Mouse (Mus musculus) kidney, adult 2 months (tissue): ENCODE data around the gene Rd3l. TPM values are rescaled to one million over a fixed set of nuclear protein-coding genes. Genes with fewer than 3 reads are reported as not detected.
A peak's percentile ranks its signal among the peaks of the same experiment; 100 is the strongest.

Experiments used
- DNase-seq: peaks from one replicate; pipeline ENCODE4 v3.0.0; 2021
- H3K27ac ChIP-seq: fragments of 200-500 bp; 2 replicates; pipeline ENCODE4 v1.5.1; 2012; ENCODE audit warnings: low read depth, low read length, control low read depth, inconsistent platforms; ENCODE audit not compliant: insufficient read depth
- H3K27me3 ChIP-seq: fragments of 200-500 bp; replicated peaks from 2 replicates; pipeline ENCODE4 v1.6.1; 2012; ENCODE audit warnings: mild to moderate bottlenecking, moderate library complexity, low read length, inconsistent platforms; ENCODE audit not compliant: control insufficient read depth, insufficient read depth
- H3K36me3 ChIP-seq: fragments of 200-500 bp; 2 replicates; pipeline ENCODE4 v1.6.1; 2012; ENCODE audit warnings: mild to moderate bottlenecking, moderate library complexity, low read length, inconsistent platforms; ENCODE audit not compliant: control insufficient read depth, insufficient read depth
- H3K4me1 ChIP-seq: fragments of 200-500 bp; 2 replicates; pipeline ENCODE4 v1.6.1; 2011; ENCODE audit warnings: low read length; ENCODE audit not compliant: control insufficient read depth, insufficient read depth
- H3K4me3 ChIP-seq: fragments of 200-500 bp; 2 replicates; pipeline ENCODE4 v1.5.1; 2011; ENCODE audit warnings: mild to moderate bottlenecking, low read depth, low read length, control low read depth; ENCODE audit not compliant: insufficient read depth
- CTCF ChIP-seq: fragments of 200-500 bp; conservative IDR thresholded peaks from 2 replicates; pipeline ENCODE4 v1.5.1; 2011; ENCODE audit warnings: low read depth, mild to moderate bottlenecking, control low read depth, low read length, moderate library complexity, mixed read lengths; ENCODE audit not compliant: insufficient read depth, insufficient read length
- POLR2A ChIP-seq: fragments of 200-500 bp; IDR thresholded peaks from one replicate; pipeline ENCODE4 v1.6.1; 2011; ENCODE audit warnings: low read depth, low read length, control low read depth
- WGBS: fragments of 180-500 bp; shearing (Covaris S2); methylation state at CpG from one replicate; pipeline ENCODE4 v1.1.7; 2018; 5-methylcytosine and 5-hydroxymethylcytosine counted together
- polyA plus RNA-seq: library from polyadenylated mRNA; depleted of rRNA; stranded (reverse); fragments of >200 nt; gene quantifications from 2 replicates; pipeline ENCODE4 v1.2.3, GENCODE M21; 2012; rRNA removed

The Rd3l gene
- polyA plus RNA-seq, 1 experiment, result not detected

DNA sequence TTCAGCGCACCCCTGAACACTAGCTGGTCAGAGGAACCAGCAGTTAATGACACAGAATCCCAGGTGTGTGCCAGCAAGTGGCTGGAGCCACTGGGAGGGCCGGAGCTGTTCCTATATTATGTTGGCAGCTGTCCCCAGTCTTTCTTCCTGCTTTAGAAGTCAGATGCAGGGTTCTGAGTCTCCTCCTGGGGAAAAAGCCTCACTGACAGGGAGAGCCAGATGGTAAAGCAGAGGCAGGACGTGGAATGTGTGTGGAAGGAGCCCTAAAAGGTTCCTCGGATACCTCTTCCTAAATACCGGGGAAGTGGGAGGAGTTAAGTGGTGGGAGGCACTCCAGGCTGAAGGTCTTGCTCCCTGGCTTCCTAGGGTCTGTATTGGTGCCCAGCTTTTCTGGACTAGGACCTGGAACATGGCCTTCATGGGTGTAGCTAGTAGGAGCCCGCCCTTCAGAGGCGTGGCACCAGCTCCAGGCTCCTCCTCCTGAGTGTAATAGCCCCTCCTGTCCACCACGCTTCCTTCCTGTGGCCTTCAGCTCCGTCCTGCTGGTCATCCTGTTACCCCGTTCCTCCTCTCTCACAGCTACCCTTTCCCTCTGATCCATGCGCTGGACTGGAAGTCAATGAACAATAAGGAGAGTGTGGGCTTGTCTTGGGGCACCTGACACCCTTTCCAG, 47.9 kb downstream of the Rd3l start:
- TF ChIP-seq POLR2A, result no peak
- peak; percentile 25; the same call in 1 of the 2 replicates for TF ChIP-seq CTCF
- Histone ChIP-seq H3K27ac (no peak overlapping the region), H3K27me3 (no peaks in the 10 kb centered on the region), H3K4me1 (peaks cover 15% of the 10 kb centered on the region), H3K36me3 (no peaks in the 10 kb centered on the region), H3K4me3 (no peak overlapping the region)
- 51% methylated on average over 11 of the region's 11 CpGs for WGBS
- peak; percentile 83 for DNase-seq

DNA sequence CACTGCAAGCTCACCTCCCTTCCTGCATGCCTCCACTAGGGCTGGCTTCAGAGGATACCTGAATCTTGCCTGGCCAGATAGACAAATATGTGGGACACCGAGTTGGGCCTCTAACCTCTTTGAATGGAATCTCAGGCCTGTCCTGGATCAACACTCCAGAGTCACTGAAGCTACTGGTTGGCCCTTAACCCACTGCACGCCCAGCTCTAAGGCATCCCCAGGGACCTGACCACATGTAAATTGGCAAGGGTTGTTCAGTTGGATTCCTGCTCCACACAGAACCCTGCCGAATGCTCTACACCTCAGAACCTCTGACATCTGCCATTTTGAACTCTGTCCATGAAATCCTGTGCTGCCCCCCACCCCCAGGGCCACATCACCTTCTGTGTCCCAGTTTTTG, 48.6 kb downstream of the Rd3l start:
- H3K27me3 ChIP-seq, result no peaks in the 10 kb centered on the region
- H3K36me3 ChIP-seq, result no peaks in the 10 kb centered on the region
- 67% methylated on average over 3 of the region's 3 CpGs for WGBS
- DNase-seq, result no peak
- TF ChIP-seq POLR2A, result no peak
- TF ChIP-seq CTCF, result no peak
- H3K4me3 ChIP-seq, result no peak overlapping the region
- H3K4me1 ChIP-seq, result peaks cover 15% of the 10 kb centered on the region
- no peak overlapping the region for H3K27ac ChIP-seq

DNA sequence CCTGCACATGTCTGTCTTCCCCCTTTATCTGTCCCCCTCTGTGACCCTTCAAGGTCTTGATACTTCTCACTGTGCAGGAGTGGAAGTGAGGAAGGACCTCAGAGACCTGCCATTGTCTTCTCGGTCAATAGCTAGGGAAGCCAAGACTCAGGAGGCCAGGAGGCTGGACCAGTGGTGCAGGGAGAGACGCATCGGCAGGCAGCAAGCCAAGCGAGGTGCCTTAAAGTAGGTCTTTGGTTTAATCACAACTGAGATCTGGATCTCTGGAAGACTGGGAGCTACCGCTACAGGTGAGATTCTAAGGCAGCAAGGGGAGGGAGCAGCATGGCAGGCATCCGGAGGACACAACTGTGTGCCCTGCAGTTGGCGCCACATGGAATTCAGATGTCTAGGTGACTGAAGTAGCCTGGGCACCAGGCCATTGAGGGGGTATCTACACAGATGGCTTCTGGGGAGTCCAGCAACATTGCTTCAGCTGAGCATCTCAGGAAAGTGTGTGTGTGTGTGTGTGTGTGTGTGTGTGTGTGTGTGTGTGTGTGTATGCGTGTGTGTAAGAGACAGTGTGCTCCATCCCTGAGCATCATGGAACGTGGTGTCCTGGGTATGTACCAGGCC, 49.6 kb downstream of the Rd3l start:
- no peak for DNase-seq
- peaks cover 11% of the 10 kb centered on the region for H3K4me1 ChIP-seq
- H3K27ac ChIP-seq, result no peak overlapping the region
- H3K4me3 ChIP-seq, result no peak overlapping the region
- no peaks in the 10 kb centered on the region for H3K27me3 ChIP-seq
- no peaks in the 10 kb centered on the region for H3K36me3 ChIP-seq
- 78% methylated on average over 9 of the region's 9 CpGs for WGBS
- TF ChIP-seq CTCF (no peak), POLR2A (no peak)

Other genes with a start within 250 kb of the Rd3l start
- 40.3 and 44.3 TPM in 2 replicates for gene Klc1, start 222.5 kb downstream of the Rd3l start, polyA plus RNA-seq
- gene Xrcc3, start 167.4 kb downstream of the Rd3l start, polyA plus RNA-seq, result 5.3 and 6.0 TPM in 2 replicates
- 97.0 and 105 TPM in 2 replicates for gene Zfyve21, start 167.1 kb downstream of the Rd3l start, polyA plus RNA-seq
- 11.2 and 11.7 TPM in 2 replicates for gene Ppp1r13b, start 73.2 kb downstream of the Rd3l start, polyA plus RNA-seq
- 91.8 and 126 TPM in 2 replicates for gene Atp5mpl, start 14.3 kb downstream of the Rd3l start, polyA plus RNA-seq
- gene Tdrd9, start 9.8 kb downstream of the Rd3l start, polyA plus RNA-seq, result 0.07 TPM in 1 of 2 replicates, not detected in the other
- gene Aspg, start 125.4 kb upstream of the Rd3l start, polyA plus RNA-seq, result 39.2 and 52.5 TPM in 2 replicates
- 3.8 and 4.2 TPM in 2 replicates for gene Kif26a, start 164.9 kb upstream of the Rd3l start, polyA plus RNA-seq